Mouse (Mus musculus): ENCODE results near the gene Anapc15. TPM values are rescaled to one million over a fixed set of nuclear protein-coding genes. Genes with fewer than 3 reads are reported as not detected.

The Anapc15 gene
- polyA plus RNA-seq, 1 experiment from 2014 or later: 79.0 TPM

GRCm38 (mm10) chr7:101833916-101834584, 29.5 kb upstream of the Anapc15 start:
- no peak overlapping the region for H3K4me3 ChIP-seq (replicated peaks)
- peak overlapping the region; percentile 98 for H3K4me2 ChIP-seq (replicated peaks)
- H3K27me3 ChIP-seq: no peaks in the 10 kb centered on the region
- no peaks in the 10 kb centered on the region for H3K9me3 ChIP-seq
- H3K9ac ChIP-seq (replicated peaks): 0 out of 2 replicates have a peak overlapping the region, but pooled peaks have one; percentile 6
- peaks cover 39% of the 10 kb centered on the region for H3K36me3 ChIP-seq
- 58% methylated on average over 3 of the region's 3 CpGs for WGBS
- ATAC-seq: 0 out of 2 replicates have a peak, but pooled peaks have one; percentile 5
- H3K4me1 ChIP-seq (replicated peaks): peaks cover 48% of the 10 kb centered on the region
- peak overlapping the region; percentile 67 for H3K27ac ChIP-seq

GRCm38 (mm10) chr7:101834903-101835302, 28.6 kb upstream of the Anapc15 start:
- H3K9me3 ChIP-seq: no peaks in the 10 kb centered on the region
- H3K4me3 ChIP-seq (replicated peaks): peak overlapping the region; percentile 70; the same call in 1 of the 2 replicates
- no peaks in the 10 kb centered on the region for H3K27me3 ChIP-seq
- WGBS: 51% methylated on average over 3 of the region's 3 CpGs
- ATAC-seq: no peak
- peaks cover 48% of the 10 kb centered on the region for H3K4me1 ChIP-seq (replicated peaks)
- peak overlapping the region; percentile 67; the same call in 1 of the 2 replicates for H3K27ac ChIP-seq
- H3K36me3 ChIP-seq: peaks cover 31% of the 10 kb centered on the region
- H3K9ac ChIP-seq (replicated peaks): no peak overlapping the region
- peak overlapping the region; percentile 98 for H3K4me2 ChIP-seq (replicated peaks)

- peaks cover 48% of the 10 kb centered on the region for H3K4me1 ChIP-seq (replicated peaks)
- H3K36me3 ChIP-seq: peaks cover 24% of the 10 kb centered on the region
- no peaks in the 10 kb centered on the region for H3K9me3 ChIP-seq
- WGBS: 53% methylated on average over 5 of the region's 5 CpGs
- H3K27me3 ChIP-seq: no peaks in the 10 kb centered on the region
- H3K4me3 ChIP-seq (replicated peaks): peak overlapping the region; percentile 70
- peak overlapping the region; percentile 87 for H3K9ac ChIP-seq (replicated peaks)
- H3K27ac ChIP-seq: no peak overlapping the region
- no peak for ATAC-seq
- H3K4me2 ChIP-seq (replicated peaks): peak overlapping the region; percentile 98
These were observed 27.9 kb upstream of the Anapc15 start for GRCm38 (mm10) chr7:101835457-101836109.

GRCm38 (mm10) chr7:101836271-101837153, 27.0 kb upstream of the Anapc15 start:
- Histone ChIP-seq H3K4me1 (replicated peaks) (peaks cover 48% of the 10 kb centered on the region), H3K27ac (peak overlapping the region; percentile 84), H3K4me2 (replicated peaks) (peak overlapping the region; percentile 98), H3K27me3 (no peaks in the 10 kb centered on the region), H3K36me3 (peaks cover 15% of the 10 kb centered on the region), H3K9ac (replicated peaks) (peak overlapping the region; percentile 87), H3K4me3 (replicated peaks) (peak overlapping the region; percentile 70), H3K9me3 (no peaks in the 10 kb centered on the region)
- under 1% methylated on average over 63 of the region's 63 CpGs for WGBS
- peak; percentile 60 for ATAC-seq

- 1% methylated on average over 20 of the region's 20 CpGs for WGBS
- peaks cover 48% of the 10 kb centered on the region for H3K4me1 ChIP-seq (replicated peaks)
- ATAC-seq: peak; percentile 2; the same call in 1 of the 2 replicates
These were observed 26.3 kb upstream of the Anapc15 start for GRCm38 (mm10) chr7:101837154-101837605.

GRCm38 (mm10) chr7:101837606-101838471, 25.7 kb upstream of the Anapc15 start, which contains the start of gene Inppl1:
Inppl1 (minus strand) TSS chr7:101838229.
- Histone ChIP-seq H3K4me1 (replicated peaks) (peaks cover 48% of the 10 kb centered on the region), H3K4me3 (replicated peaks) (peak within 1 kb of the TSS; percentile 70), H3K27ac (peak within 1 kb of the TSS; percentile 84), H3K27me3 (no peaks in the 10 kb centered on the region), H3K36me3 (0 out of 2 replicates have a peak, but pooled peaks cover 3% of the 10 kb centered on the region), H3K4me2 (replicated peaks) (peak within 1 kb of the TSS; percentile 98), H3K9me3 (no peaks in the 10 kb centered on the region), H3K9ac (replicated peaks) (peak within 1 kb of the TSS; percentile 87)
- under 1% methylated on average over 64 of the region's 64 CpGs for WGBS
- peak; percentile 72 for ATAC-seq

More at GRCm38 (mm10) chr7:101837154-101837605, 26.3 kb upstream of the Anapc15 start:
- Histone ChIP-seq H3K27me3 (no peaks in the 10 kb centered on the region), H3K27ac (peak overlapping the region; percentile 84), H3K36me3 (peaks cover 9% of the 10 kb centered on the region; the same call in 1 of the 2 replicates), H3K4me2 (replicated peaks) (peak overlapping the region; percentile 98), H3K4me3 (replicated peaks) (peak overlapping the region; percentile 70), H3K9me3 (no peaks in the 10 kb centered on the region), H3K9ac (replicated peaks) (peak overlapping the region; percentile 87)

GRCm38 (mm10) chr7:101844186-101844585, 19.3 kb upstream of the Anapc15 start:
- ATAC-seq: no peak
- Histone ChIP-seq H3K4me3 (replicated peaks) (no peak overlapping the region), H3K27ac (no peak overlapping the region), H3K36me3 (no peaks in the 10 kb centered on the region), H3K9ac (replicated peaks) (no peak overlapping the region), H3K27me3 (no peaks in the 10 kb centered on the region), H3K9me3 (no peaks in the 10 kb centered on the region), H3K4me2 (replicated peaks) (no peak overlapping the region), H3K4me1 (replicated peaks) (no peaks in the 10 kb centered on the region)
- 83% methylated on average over 6 of the region's 6 CpGs for WGBS

GRCm38 (mm10) chr7:101847934-101848333, 15.6 kb upstream of the Anapc15 start:
- H3K36me3 ChIP-seq: no peaks in the 10 kb centered on the region
- H3K4me2 ChIP-seq (replicated peaks): no peak overlapping the region
- no peak overlapping the region for H3K4me3 ChIP-seq (replicated peaks)
- no peaks in the 10 kb centered on the region for H3K4me1 ChIP-seq (replicated peaks)
- H3K9ac ChIP-seq (replicated peaks): no peak overlapping the region
- ATAC-seq: no peak
- no peaks in the 10 kb centered on the region for H3K9me3 ChIP-seq
- no peaks in the 10 kb centered on the region for H3K27me3 ChIP-seq
- WGBS: 93% methylated on average over 1 of the region's 1 CpGs
- H3K27ac ChIP-seq: no peak overlapping the region

GRCm38 (mm10) chr7:101851689-101852088, 11.8 kb upstream of the Anapc15 start:
- no peak overlapping the region for H3K9ac ChIP-seq (replicated peaks)
- no peak overlapping the region for H3K27ac ChIP-seq
- H3K4me1 ChIP-seq (replicated peaks): no peaks in the 10 kb centered on the region
- ATAC-seq: no peak
- H3K9me3 ChIP-seq: no peaks in the 10 kb centered on the region
- H3K4me2 ChIP-seq (replicated peaks): no peak overlapping the region
- 94% methylated on average over 6 of the region's 6 CpGs for WGBS
- no peak overlapping the region for H3K4me3 ChIP-seq (replicated peaks)
- no peaks in the 10 kb centered on the region for H3K36me3 ChIP-seq
- H3K27me3 ChIP-seq: no peaks in the 10 kb centered on the region

GRCm38 (mm10) chr7:101852846-101853245, 10.7 kb upstream of the Anapc15 start:
- 85% methylated on average over 6 of the region's 6 CpGs for WGBS
- Histone ChIP-seq H3K36me3 (no peaks in the 10 kb centered on the region), H3K4me1 (replicated peaks) (no peaks in the 10 kb centered on the region), H3K4me3 (replicated peaks) (no peak overlapping the region), H3K27me3 (no peaks in the 10 kb centered on the region), H3K9me3 (no peaks in the 10 kb centered on the region), H3K27ac (no peak overlapping the region), H3K4me2 (replicated peaks) (no peak overlapping the region), H3K9ac (replicated peaks) (no peak overlapping the region)
- ATAC-seq: no peak

GRCm38 (mm10) chr7:101853816-101854215, 9.7 kb upstream of the Anapc15 start:
- Histone ChIP-seq H3K27me3 (no peaks in the 10 kb centered on the region), H3K4me1 (replicated peaks) (no peaks in the 10 kb centered on the region), H3K9me3 (no peaks in the 10 kb centered on the region), H3K36me3 (no peaks in the 10 kb centered on the region), H3K27ac (no peak overlapping the region), H3K4me2 (replicated peaks) (no peak overlapping the region), H3K4me3 (replicated peaks) (no peak overlapping the region), H3K9ac (replicated peaks) (no peak overlapping the region)
- 90% methylated on average over 2 of the region's 2 CpGs for WGBS
- ATAC-seq: no peak

All from midbrain, embryonic 13.5 days (tissue).